Mouse (Mus musculus) liver, adult 2 months (tissue): ENCODE measurements at regions not wholly inside any gene's neighbourhood (a gene's known extent, or its start where the extent isn't known, plus 50 kb on each side); places are given as distances from the start of the nearest gene placed in this dataset.

Experiments
- CTCF ChIP-seq: fragments of 200-500 bp; IDR thresholded peaks from 2 replicates; pipeline ENCODE4 v1.5.1; 2011; ENCODE audit warnings: low read depth, low read length, control low read depth
- POLR2A ChIP-seq: fragments of 200-500 bp; IDR thresholded peaks from 2 replicates; pipeline ENCODE4 v1.6.1; 2011; ENCODE audit warnings: low read length, control low read depth; ENCODE audit not compliant: insufficient read depth; ENCODE audit errors: extremely low read depth

DNA sequence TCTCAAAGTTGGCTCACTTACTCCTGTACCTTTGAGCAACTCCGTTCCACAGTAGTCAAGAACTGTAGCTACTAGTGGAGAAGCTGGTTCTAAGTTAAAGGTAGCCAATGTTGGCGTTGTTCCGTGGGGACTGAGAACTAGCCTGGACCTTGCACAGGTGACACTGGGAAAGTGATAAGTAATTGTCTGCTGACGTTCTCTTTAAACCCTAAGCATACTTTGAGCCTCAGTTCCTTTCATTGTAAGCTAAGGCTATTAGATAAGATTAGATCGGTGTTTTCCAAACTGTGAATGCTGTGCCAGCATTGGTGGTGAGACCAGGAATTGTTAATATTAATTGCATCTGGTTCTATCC is 139.2 kb upstream of the Slc24a5 start:
- TF ChIP-seq POLR2A (no peak), CTCF (no peak)
